Mouse (Mus musculus): ENCODE results near the gene Ahdc1.
A peak's percentile ranks its signal among the peaks of the same experiment; 100 is the strongest.

Ahdc1 gene

GRCm38 (mm10) chr4:133011028-133011820, at the start of gene Ahdc1:
Gene Ahdc1 (plus strand): TSS chr4:133011260.
- peak; percentile 65 for DNase-seq (ENCODE audit: low spot score)

GRCm38 (mm10) chr4:132961866-132962265, 49.2 kb upstream of the Ahdc1 start:
- DNase-seq (ENCODE audit: low spot score) = no peak

- no peak for DNase-seq (ENCODE audit: low spot score)
Observed at GRCm38 (mm10) chr4:132962628-132963027, 48.4 kb upstream of the Ahdc1 start.

- DNase-seq (ENCODE audit: low spot score) = no peak
Observed at GRCm38 (mm10) chr4:132963436-132963835, 47.6 kb upstream of the Ahdc1 start.

- no peak for DNase-seq (ENCODE audit: low spot score)
Observed at GRCm38 (mm10) chr4:132964064-132964463, 47.0 kb upstream of the Ahdc1 start.

- no peak for DNase-seq (ENCODE audit: low spot score)
Observed at GRCm38 (mm10) chr4:132964473-132964872, 46.6 kb upstream of the Ahdc1 start.

GRCm38 (mm10) chr4:132968105-132968938, 42.7 kb upstream of the Ahdc1 start:
- DNase-seq (ENCODE audit: low spot score) = no peak

GRCm38 (mm10) chr4:132971601-132972000, 39.5 kb upstream of the Ahdc1 start:
- no peak for DNase-seq (ENCODE audit: low spot score)

GRCm38 (mm10) chr4:132972101-132972500, 39.0 kb upstream of the Ahdc1 start:
- DNase-seq (ENCODE audit: low spot score) = no peak

GRCm38 (mm10) chr4:132972556-132972955, 38.5 kb upstream of the Ahdc1 start:
- DNase-seq (ENCODE audit: low spot score) = no peak

GRCm38 (mm10) chr4:132973186-132973585, 37.9 kb upstream of the Ahdc1 start:
- no peak for DNase-seq (ENCODE audit: low spot score)

GRCm38 (mm10) chr4:132973814-132974398, 37.2 kb upstream of the Ahdc1 start, which contains the start of gene Fgr:
Gene Fgr (plus strand): TSS chr4:132974095.
- DNase-seq (ENCODE audit: low spot score) = no peak

- DNase-seq (ENCODE audit: low spot score) = no peak
Observed at GRCm38 (mm10) chr4:132974904-132975303, 36.2 kb upstream of the Ahdc1 start.

- DNase-seq (ENCODE audit: low spot score) = no peak
Observed at GRCm38 (mm10) chr4:132975791-132976190, 35.3 kb upstream of the Ahdc1 start.

- DNase-seq (ENCODE audit: low spot score) = no peak
Observed at GRCm38 (mm10) chr4:132976729-132977128, 34.3 kb upstream of the Ahdc1 start.

- DNase-seq (ENCODE audit: low spot score) = no peak
Observed at GRCm38 (mm10) chr4:132977597-132977996, 33.5 kb upstream of the Ahdc1 start.

- no peak for DNase-seq (ENCODE audit: low spot score)
Observed at GRCm38 (mm10) chr4:132979186-132979585, 31.9 kb upstream of the Ahdc1 start.

GRCm38 (mm10) chr4:132981621-132982020, 29.4 kb upstream of the Ahdc1 start:
- no peak for DNase-seq (ENCODE audit: low spot score)

GRCm38 (mm10) chr4:132982999-132983398, 28.1 kb upstream of the Ahdc1 start:
- no peak for DNase-seq (ENCODE audit: low spot score)

GRCm38 (mm10) chr4:132983664-132984512, 27.2 kb upstream of the Ahdc1 start:
- no peak for DNase-seq (ENCODE audit: low spot score)

- no peak for DNase-seq (ENCODE audit: low spot score)
Observed at GRCm38 (mm10) chr4:132988581-132989355, 22.3 kb upstream of the Ahdc1 start.
